Mouse (Mus musculus): ENCODE results near the gene Apoh.

Apoh gene

DNA sequence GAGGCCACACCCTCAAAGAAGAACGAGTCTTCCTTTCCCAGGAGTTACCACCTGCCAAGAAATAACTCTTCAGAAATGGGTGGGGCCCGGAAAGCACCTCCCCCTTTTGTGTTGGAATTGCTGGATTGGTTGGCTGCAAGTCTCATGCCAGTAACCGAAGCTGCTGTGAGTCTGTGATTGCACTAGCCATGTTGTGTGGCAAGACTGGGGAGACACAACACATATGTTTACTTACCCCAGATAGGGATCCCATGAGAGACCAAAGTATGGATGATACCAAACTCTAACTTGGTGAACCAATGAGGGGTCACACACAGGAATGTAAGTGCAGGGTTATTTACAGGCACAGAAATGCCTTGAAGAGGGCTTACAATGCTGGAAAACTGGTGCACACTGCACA is 39.5 kb downstream of the Apoh start:
- DNase-seq (ENCODE audit: low read depth), result no peak

DNA sequence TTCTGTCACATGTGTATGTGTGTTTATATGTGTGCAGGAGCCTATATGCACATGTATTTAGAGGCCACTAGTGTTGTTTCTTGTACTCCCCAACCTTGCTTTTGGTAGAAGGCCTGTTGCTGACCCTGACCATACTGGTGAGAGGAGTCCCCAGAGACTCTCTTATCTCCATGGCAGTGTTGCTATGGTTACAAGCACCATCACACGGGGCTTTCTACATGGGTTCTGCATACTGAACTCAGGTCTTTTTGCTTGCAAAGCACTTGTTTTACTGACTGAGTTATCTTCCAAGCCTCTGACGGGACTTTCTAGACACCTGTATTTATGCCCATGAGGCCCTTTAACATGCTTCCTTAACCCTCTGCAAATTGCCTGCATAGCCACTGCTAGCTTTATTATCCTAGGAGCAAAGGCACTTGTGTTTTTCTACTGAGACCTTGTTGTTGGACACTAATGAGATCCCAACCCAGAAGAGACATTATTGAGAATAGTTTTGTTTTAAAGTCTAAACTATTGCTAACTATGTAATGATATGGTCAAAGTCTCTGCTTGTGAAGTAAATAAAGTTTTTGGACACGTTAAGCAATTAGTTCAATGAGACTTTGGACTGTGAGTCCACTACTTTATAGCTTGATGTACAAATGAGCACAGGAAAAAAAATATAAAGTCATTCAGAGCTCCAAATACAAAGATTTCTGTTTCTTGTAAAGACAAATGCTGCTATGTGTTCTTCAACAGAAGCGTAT is 41.9 kb downstream of the Apoh start:
- no peak for DNase-seq (ENCODE audit: low read depth)

DNA sequence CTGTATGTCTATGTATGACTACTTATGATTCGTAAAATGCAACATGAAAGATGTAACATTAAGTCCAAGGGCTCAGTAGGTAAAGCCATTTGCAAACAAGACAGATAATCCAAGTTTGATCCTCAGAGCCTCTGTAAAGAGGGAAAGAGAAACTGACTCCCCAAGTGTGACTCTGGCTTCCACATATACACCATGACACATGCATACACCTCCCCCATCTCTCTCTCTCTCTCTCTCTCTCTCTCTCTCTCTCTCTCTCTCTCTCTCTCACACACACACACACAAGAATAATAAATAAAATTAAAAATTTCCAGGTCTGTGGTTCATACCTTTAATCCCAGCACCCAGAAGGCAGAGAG is 42.5 kb downstream of the Apoh start:
- DNase-seq (ENCODE audit: low read depth), result no peak

DNA sequence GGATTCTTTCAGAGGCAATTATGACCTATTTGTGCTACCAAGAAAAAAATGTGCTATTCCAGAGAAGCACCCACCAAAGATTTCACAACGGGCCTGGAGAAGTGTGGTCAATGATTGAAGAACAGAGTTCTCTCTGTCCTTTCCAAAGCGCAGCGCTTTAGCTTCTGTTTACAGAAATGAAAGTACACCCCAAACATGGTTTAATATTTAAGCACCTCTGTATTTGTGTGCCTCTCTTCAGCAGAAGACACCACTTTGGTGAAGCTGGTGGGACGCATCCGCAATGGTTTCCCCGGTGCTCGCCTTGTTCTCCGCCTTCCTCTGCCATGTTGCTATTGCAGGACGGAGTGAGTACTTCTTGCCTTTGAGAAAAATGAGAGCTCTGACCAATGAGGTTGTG is 51.9 kb downstream of the Apoh start:
- no peak for DNase-seq (ENCODE audit: low read depth)

DNA sequence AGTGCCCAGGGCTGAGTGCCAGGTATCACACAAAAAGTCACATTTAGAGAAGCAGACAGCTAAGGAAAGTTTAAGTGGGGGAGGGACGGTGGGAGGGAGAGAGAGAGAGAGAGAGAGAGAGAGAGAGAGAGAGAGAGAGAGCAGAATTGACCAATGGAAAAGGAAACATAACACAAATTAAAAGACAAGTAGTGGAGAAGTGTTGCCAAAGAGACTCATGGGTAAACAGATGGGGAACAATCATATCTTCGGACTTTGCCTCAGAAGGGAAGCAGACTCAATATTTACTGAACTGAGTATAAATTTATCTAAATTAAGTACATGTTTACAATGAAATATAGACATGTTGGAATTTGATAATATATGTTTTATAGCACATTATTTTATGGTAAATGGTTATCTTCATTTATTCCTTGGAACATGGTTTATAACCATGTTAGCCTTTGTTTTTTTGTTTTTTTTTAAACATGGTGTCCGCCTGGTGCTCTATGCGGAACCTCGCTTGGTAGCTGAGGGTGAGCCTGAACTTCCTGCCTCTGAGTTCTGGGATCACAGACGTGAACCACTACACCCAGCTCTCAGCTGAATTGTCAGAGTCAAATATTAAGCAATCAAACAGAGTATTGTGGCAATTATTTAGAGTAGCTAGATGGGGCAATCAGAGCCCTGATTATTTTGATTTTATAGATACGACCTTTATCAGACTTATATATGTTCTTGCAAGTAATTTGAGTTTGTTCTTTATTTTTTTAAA is 53.1 kb downstream of the Apoh start:
- no peak for DNase-seq (ENCODE audit: low read depth)

DNA sequence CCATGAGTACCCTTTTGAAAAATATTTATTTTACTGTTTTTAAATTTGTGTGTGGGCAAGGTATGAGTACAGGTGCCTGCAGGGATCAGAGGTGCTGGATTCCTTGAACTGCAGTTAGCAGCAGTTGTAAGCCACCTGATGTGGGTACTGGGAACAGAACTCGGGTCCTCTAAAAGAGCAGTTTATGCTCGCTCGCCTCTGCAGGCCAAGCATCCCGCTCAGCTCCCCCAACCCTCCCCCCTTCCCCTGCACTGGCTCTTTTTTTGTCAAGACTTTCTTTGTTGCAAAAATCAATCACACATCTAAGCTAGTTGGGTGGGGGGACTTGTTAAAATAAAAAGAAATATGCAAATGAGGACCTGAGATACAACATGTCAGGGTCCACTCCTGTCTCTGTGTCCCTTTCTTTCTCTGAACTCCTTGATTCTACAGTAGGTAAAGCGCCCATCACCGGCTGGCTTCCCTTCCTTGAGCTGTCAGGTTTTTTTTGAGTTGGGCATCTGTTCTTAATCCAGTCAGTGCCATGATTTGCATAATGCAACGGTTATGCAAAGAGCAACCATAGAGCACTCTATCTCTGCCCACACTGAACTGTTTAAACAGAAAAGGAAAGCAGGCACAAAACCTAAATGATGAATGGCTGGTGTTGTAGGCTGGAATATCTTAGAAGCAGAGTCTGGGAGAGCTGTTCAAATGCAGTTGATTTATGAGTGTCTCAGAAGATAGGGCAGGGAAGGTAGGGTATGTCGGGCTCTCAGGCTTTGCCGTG is 66.9 kb downstream of the Apoh start:
- no peak for DNase-seq (ENCODE audit: low read depth)

DNA sequence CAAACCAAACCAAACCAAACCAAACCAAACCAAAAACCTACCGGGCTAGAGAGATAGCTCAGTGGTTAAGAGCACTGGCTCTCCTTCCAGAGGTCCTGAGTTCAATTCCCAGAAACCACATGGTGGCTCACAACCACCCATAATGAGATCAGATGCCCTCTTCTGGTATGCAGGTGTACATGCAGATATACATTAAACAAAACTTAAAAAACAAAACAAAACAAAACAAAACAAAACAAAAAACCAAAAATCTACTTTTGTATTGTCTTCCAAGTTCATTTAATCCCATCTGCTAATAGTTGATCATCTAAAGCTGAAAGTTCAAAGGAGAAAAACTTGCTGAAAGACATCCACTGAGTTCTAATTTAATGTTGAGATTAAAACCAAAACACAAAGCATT is 73.2 kb downstream of the Apoh start:
- no peak for DNase-seq (ENCODE audit: low read depth)

DNA sequence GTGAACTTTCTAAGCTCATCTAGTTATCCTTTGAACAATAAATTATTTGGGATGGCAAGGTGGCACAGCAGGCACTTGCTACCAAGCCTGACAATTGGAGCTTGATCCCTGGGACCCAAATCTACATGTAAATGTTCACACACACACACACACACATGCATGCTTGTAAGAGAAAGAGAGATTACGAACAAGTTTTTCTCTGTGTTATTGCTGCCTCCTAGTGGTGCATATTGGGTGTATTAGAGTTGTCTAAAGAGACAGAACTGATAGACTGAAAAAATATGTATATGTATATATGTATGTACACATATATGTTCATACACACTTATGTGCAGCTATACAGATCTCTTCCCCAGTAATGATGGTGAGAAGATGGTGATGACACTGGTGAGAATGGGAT is 75.4 kb downstream of the Apoh start:
- peak; percentile 76 for DNase-seq (ENCODE audit: low read depth)

DNA sequence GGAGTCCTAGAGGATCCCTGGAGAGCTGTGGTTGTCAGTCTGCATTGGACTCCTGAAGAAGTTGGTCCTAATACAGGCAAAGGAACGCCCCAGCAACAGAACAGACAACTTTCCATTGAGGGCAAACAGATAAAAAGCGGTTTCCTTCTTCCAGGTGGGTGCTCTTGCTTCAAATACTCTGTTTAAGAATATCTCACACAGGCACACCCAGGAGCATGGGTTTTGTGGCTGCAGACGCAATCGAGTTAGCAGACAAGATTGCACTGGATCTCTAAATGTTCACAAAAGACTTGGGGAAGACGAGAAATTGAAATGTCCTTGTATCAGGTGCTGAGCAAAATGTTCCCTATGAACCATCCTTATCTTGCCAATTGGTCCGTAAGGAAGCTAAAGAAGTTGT is 76.1 kb downstream of the Apoh start:
- DNase-seq (ENCODE audit: low read depth), result no peak

DNA sequence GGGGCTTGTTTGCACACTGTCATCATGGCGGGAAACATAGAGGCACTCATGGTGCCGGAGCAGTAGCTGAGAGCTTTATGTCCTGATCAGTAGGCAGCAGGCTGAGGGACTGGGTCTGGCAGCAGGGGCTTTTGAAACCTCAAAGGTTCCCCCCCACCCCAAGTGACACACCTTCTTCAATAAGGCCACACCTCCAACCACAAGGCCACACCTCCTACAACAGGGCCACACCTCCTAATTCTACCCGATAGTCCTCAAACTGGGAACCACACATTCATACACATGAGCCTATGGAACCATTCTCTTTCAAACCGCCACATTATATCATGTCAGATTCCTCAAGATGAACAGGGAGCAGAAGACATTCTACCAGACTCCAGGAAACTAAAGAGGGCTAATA is 77.6 kb downstream of the Apoh start:
- peak; percentile 3 for DNase-seq (ENCODE audit: low read depth)

DNA sequence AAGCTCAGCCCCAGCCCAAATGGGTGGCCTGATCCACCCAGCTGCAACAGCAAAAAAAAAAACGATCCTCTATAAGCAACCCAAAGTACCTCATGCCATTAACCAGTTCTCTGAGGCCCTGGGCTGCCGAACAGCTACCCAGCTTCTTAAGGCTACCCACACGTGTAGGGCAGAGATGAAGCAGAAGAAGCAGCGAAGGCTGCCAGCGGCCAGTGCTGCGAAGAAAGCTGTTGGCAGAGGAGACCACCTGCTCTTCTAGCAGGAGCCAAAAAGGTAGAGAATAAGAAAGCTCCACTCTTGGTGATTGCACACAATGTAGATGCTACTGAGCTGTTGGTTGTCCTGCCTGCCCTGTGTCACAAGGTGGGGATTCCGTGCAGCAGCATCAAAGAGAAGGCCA is 80.1 kb downstream of the Apoh start:
- DNase-seq (ENCODE audit: low read depth), result no peak

DNA sequence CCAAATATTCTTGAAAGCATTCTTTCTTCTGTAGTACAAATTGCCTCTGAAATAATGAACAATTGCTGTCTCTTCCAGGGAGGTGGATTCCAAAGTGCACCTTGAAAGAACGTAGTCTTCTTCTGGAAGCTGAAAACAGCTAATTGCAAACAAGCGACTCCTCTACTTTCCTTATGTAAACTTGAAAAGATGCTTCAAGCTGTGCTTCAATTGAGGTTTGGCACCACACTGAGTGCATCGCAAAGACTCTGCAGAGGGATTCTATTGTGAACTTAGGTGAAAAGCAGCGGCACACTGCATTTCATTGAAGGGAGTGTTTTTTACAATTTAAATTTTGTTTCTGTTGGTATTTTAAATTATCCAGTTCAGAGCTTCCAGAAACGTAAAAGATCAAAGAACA is 81.0 kb downstream of the Apoh start:
- no peak for DNase-seq (ENCODE audit: low read depth)

DNA sequence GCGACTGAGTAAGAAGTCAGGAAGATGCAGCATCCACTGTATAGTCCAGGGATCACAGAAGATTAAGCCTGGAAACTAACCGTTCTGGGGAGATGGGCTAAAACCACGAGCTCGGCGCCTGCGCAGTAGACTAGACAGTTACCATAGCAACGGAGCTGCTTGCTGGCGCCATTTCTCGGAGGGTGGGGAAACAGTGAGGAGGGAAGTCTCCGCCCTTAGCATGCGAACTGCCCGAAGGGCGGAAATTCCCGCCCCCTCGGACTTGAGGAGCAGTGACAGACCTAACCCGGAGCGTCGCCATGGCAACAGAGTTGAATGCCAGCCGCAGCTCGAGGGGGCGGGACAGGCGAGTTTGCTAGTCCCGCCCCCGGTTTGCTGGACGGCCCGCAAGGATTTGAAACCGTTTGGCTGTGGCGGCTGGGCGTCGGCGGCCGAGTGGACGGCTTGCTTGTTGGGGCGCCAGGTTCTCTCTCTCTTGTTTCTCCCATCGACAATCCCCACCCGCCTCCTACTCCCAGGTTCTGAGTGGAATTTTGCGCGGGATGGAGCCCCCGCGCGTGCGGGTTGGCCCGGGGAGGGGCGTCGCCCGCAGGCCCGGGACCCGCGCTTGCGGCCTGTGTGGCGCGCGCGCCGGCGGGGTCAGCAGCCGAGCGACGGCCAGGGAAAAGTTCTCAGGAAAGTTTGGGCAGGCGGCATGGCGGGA is 81.9 kb downstream of the Apoh start, which contains the start of gene Cep112:
Gene Cep112 (plus strand): TSS at position 304 of the 703 bp plus-strand sequence.
- no peak for DNase-seq (ENCODE audit: low read depth)

DNA sequence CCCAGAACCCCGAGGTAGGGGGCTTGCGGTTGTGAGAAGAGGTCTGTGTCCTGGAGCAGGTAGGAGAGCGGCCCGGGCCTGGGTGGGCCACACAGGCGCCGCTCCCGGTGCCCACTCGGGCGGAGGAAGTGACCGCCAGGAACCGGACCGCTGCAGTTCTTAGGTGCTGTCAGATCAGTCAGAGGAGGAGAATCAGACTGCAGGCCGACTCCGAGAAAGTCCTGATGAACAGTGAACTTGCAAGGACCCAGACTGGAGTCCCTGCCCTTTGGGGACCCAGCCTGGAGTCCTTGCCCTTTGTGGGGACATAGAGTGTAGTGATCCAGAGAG is 82.4 kb downstream of the Apoh start:
- no peak for DNase-seq (ENCODE audit: low read depth)

DNA sequence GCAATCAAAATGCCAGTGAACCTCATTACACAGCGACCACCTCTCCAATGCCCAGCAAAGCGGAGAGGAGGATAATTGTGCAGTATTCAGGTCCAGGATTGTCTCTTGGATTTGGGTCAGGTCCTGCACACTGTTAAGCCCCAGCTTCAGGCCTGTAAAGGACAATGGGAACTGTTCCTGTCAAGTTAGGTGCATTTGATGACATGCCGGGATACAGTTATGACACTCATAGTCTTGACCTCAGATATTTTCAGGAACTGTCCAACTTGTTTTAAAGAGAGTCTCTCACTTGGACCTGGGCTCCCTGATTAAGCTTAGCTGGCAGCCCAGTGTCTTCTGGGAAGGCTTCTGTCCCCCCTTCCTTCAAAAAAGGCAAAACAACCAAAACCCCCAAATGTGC is 82.9 kb downstream of the Apoh start:
- DNase-seq (ENCODE audit: low read depth), result no peak

DNA sequence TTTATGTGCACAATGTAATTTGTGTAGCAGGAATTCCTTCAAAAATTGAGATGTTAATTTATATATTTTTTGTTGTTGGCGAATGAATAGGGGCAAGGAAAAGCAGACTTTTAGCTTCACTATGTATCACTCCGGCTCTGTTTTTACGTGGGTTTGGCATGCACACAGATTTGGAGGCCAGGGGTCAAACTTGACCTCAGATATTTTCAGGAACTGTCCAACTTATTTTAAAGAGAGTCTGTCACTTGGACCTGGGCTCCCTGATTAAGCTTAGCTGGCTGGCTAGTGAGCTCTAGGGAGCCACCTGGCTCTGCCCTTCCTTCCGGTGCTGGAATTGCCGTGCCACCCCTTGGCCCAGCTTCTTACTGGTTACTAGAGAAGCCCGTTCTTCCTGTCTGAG is 84.0 kb downstream of the Apoh start:
- DNase-seq (ENCODE audit: low read depth), result no peak

DNA sequence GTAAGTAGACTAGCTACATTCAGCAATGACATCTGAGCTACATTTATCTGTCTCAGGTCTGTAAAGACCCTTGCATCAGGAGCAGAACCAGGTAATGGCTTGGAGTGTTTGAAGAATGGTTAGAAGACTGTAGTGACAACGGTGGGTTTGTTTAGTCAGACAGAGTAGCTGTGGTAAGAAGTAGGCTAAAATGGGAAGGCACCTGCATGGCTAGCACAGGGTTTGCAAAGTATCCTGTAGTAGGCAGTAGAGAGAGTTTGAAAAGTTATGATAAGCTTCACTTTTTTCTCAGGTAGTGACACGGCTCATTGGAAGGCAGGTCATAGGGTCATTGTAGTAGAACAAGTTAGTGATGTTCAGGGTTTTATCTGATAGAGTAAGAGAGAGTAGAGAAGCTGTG is 85.9 kb downstream of the Apoh start:
- no peak for DNase-seq (ENCODE audit: low read depth)

DNA sequence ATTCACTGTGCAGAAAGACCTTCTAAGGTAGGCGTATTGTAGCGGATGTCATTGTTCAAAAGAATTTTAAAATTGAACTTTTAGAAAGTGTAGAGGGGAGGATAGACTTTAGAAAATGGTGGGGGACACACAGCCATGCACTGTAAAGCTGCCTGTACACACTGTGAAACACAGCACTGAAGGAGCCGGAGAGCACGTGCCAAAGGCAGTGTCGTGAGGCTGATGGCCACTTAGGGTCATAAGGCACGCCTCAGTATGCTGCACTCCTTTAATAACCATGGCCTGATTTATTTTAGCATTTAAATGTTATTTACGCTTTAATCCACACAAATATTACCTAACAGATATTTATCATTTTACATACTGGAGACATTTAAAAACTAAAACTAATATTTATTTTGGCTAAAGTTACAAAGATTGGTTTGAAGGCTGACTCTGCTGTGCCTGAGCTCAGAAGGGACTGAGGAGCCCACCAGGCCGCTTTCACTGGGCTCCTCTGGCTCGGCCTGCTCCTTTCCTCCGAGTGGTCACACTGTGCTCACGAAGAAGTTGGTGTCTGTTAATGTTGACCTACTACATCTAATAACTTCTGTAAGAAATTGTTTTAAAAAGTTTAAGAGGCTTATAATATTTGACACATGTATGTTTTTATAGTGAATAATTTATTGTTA is 100.9 kb downstream of the Apoh start:
- DNase-seq (ENCODE audit: low read depth), result no peak

DNA sequence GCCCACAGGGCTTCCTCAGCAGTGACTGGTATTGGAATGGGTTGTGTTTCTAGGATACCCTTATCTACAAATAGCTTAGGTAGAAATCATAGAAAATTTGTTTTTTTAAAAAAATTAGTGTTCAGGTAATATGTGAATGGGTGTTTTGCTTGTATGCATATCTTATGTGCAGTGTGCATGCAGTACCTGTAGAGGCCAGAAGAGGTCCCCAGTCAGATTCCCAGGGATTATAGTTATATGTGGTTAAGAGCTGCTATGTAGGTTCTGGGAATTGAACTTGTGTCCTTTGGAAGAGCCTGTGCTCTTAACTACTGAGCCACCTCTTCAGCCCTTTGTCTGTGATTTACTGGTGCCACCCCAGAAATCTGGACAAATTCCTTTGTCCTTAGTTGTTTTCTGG is 104.0 kb downstream of the Apoh start:
- peak; percentile 26 for DNase-seq (ENCODE audit: low read depth)

DNA sequence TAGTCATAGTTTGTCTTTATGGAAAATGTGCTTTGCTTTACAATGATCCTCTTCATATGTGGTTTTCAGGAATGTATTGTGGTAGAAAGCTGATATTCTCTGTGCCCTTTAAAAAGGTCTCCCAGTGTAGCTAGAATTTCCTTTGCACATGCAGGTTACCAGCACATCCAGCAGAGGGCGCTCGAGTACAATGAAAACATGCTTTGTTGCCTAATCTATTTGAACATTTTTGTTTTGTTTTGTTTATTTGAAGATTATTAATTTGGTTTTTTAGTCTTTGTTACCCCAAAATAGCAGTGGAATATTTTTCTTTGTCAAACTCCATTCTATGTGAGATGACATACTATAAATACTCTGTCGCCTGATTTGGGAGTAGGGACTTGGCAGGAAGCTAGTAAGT is 106.7 kb downstream of the Apoh start:
- DNase-seq (ENCODE audit: low read depth), result peak; percentile 60

DNA sequence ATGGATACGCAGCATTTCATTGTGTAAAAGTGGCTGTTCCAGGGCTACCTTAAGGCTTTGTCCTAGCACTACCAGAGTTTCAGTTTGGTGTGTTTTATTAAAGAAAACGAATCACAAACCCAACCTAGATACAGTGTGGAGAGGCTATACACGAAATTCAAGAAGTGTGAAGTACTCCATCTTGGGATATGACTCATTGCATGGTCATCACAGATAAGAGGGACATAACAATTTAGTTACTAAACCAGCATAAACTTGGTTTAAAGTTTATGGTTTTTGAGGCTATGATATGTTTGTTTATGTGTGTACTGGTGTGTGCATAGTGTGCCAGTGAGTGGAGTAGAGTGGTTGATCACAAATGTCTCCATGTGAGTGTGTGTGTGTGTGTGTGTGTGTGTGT is 116.4 kb downstream of the Apoh start:
- peak; percentile 74 for DNase-seq (ENCODE audit: low read depth)

Measured in 416B (cell line).